Mouse (Mus musculus) heart, adult 2 months (tissue): Measurements from ENCODE around the gene Zfand3.

ENCODE experiments used
- CTCF ChIP-seq: fragments of 200-600 bp; IDR thresholded peaks from 2 replicates; pipeline ENCODE4 v1.8.1; 2022; ENCODE audit warnings: antibody characterized with exemption, mild to moderate bottlenecking, moderate library complexity
- POLR2A ChIP-seq: fragments of 200-500 bp; IDR thresholded peaks from 2 replicates; pipeline ENCODE4 v1.6.1; 2011; ENCODE audit warnings: mild to moderate bottlenecking, low read depth, low read length, control low read depth; ENCODE audit not compliant: insufficient read depth

DNA sequence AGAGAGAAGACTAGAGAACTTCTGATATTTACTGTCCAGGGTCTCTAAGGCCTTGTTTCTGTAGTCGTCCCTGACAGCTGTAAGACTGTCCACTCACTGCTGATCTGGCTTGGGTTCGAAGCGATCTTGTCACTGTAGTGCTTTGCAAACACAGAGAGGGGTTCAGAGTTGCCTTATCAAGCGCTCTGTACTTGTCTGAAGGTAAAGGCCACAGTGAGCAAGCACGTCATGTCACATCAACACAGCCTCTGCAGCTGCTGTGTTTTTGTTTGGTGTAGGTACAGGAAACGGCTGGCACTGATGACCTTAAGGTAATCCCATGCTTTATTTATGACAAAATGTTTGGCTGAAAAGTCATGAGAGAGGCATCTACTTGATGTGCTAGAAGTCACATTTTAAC, 139.6 kb downstream of the Zfand3 start:
- TF ChIP-seq POLR2A (no peak), CTCF (no peak)
